Mouse (Mus musculus) liver, postnatal 0 days (tissue): ENCODE measurements around the gene Kif1a.
"Not testable (repeated sequence)": the region's sequence is repeated elsewhere in the genome, so short reads cannot be mapped to it uniquely, and the experiment has no call there.

Experiments used
- CTCF ChIP-seq: sonication (generic); IDR thresholded peaks from 2 replicates; pipeline ENCODE4 v1.5.1; 2016; ENCODE audit warnings: antibody characterized with exemption, low read depth
- EP300 ChIP-seq: IDR thresholded peaks from 2 replicates; pipeline ENCODE4 v1.6.1; 2016; ENCODE audit warnings: antibody characterized with exemption, low read depth, mild to moderate bottlenecking

GRCm38 (mm10) chr1:92970791-92971190, 131.0 kb downstream of the Kif1a start:
- TF ChIP-seq CTCF, EP300: not testable (repeated sequence)
